Mouse (Mus musculus) liver, embryonic 12.5 days (tissue): ENCODE results near the gene Gcnt2. TPM values are rescaled to one million over a fixed set of nuclear protein-coding genes. Genes with fewer than 3 reads are reported as not detected.
A peak's percentile ranks its signal among the peaks of the same experiment; 100 is the strongest.
"Not testable (repeated sequence)": the region's sequence is repeated elsewhere in the genome, so short reads cannot be mapped to it uniquely, and the experiment has no call there.

ENCODE experiments used
- ATAC-seq: fragments of 200-750 bp; cut with Nextera tagmentation; 2 replicates; pipeline ENCODE4 v1.8.0; 2017; ENCODE audit warnings: moderate number of reproducible peaks, mild to moderate bottlenecking, moderate library complexity
- H3K27ac ChIP-seq: fragments of 300-500 bp; sonication (generic); 2 replicates; pipeline ENCODE4 v1.5.1; 2016; ENCODE audit warnings: mild to moderate bottlenecking
- H3K27me3 ChIP-seq: fragments of 300-500 bp; sonication (generic); replicated peaks from 2 replicates; pipeline ENCODE4 v1.6.1; 2016; ENCODE audit warnings: mild to moderate bottlenecking, moderate library complexity
- H3K36me3 ChIP-seq: fragments of 300-500 bp; sonication (generic); 2 replicates; pipeline ENCODE4 v1.6.1; 2016; ENCODE audit warnings: mild to moderate bottlenecking, moderate library complexity
- H3K4me1 ChIP-seq: fragments of 300-500 bp; sonication (generic); 2 replicates; pipeline ENCODE4 v1.6.1; 2016
- H3K4me2 ChIP-seq: fragments of 300-500 bp; sonication (generic); 2 replicates; pipeline ENCODE4 v1.6.1; 2016; ENCODE audit warnings: mild to moderate bottlenecking, moderate library complexity
- H3K4me3 ChIP-seq: fragments of 300-500 bp; sonication (generic); 2 replicates; pipeline ENCODE4 v1.5.1; 2016; ENCODE audit warnings: mild to moderate bottlenecking, moderate library complexity
- H3K9ac ChIP-seq: fragments of 300-500 bp; sonication (generic); 2 replicates; pipeline ENCODE4 v1.6.1; 2016; ENCODE audit warnings: mild to moderate bottlenecking, moderate library complexity
- H3K9me3 ChIP-seq: fragments of 300-500 bp; sonication (generic); replicated peaks from 2 replicates; pipeline ENCODE4 v1.6.1; 2016; ENCODE audit warnings: mild to moderate bottlenecking, moderate library complexity
- WGBS: fragments of 180-500 bp; shearing (Covaris S2); methylation state at CpG from one replicate; pipeline ENCODE4 v1.1.7; 2016; ENCODE audit not compliant: insufficient replicate concordance; 5-methylcytosine and 5-hydroxymethylcytosine counted together
- polyA plus RNA-seq: library from polyadenylated mRNA; unstranded; fragments of >200 nt; fragmentation: Nextera tagmentation; extraction: Ambion mirVana; gene quantifications from 2 replicates; pipeline ENCODE4 v1.2.1, GENCODE M21; 2016

The Gcnt2 gene
- polyA plus RNA-seq, 1 experiment from 2014 or later = 1.5 TPM

- no peak for ATAC-seq
- no peaks in the 10 kb centered on the region for H3K36me3 ChIP-seq
- H3K4me2 ChIP-seq = no peak overlapping the region
- no peaks in the 10 kb centered on the region for H3K27me3 ChIP-seq
- H3K4me3 ChIP-seq = no peak overlapping the region
- peaks cover 7% of the 10 kb centered on the region; the same call in 1 of the 2 replicates for H3K4me1 ChIP-seq
- no peak overlapping the region for H3K9ac ChIP-seq
- H3K27ac ChIP-seq = no peak overlapping the region
- 37% methylated on average over 4 of the region's 4 CpGs for WGBS
- H3K9me3 ChIP-seq = no peaks in the 10 kb centered on the region
Measured at GRCm38 (mm10) chr13:40877589-40877988, 18.0 kb downstream of the Gcnt2 start.

DNA sequence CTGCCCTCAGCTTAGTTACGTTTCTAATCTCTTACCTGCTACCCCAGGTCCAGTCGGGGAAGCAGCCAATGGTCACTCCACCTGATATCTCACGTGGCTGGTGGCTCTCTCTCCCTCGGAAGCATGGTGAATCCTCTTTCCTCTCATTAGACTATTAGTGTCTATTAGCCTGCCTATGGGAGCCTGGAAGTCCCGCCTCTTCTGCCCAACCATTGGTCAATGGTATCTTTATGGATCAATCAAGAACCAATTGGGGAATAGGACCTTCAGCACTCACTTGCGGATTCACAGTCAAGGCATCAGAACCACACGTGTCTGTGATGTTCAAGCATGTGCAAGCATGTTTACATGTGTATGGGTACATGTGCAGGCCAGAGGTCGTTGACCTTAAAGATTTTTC lies 21.0 kb downstream of the Gcnt2 start:
- Histone ChIP-seq H3K9ac (no peak overlapping the region), H3K36me3 (no peaks in the 10 kb centered on the region), H3K27ac (no peak overlapping the region), H3K4me1 (no peaks in the 10 kb centered on the region), H3K27me3 (0 out of 2 replicates have a peak, but pooled peaks cover 3% of the 10 kb centered on the region), H3K4me2 (no peak overlapping the region), H3K4me3 (no peak overlapping the region), H3K9me3 (no peaks in the 10 kb centered on the region)
- ATAC-seq = no peak
- WGBS = 56% methylated on average over 8 of the region's 8 CpGs

DNA sequence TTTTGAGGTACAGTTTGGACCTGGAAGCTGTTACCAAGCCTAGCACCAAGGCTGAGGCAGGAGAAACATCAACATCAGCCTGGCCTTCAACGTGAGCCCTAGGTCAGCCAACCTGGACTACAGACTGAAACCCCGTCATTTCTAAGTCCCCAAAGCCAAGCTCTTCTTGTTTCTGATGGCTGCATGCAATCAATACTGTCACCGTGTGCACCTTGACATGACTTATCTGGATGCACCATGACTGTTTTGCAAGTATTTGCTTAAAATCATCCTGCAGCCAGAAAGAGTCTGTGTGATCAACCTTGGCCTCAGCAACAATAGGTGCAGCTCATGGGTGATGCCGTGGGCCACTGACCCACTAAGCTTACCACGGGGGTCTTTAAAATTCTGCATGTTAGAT lies 23.1 kb downstream of the Gcnt2 start:
- 57% methylated on average over 5 of the region's 5 CpGs for WGBS
- Histone ChIP-seq H3K4me2 (no peak overlapping the region), H3K27ac (no peak overlapping the region), H3K27me3 (peaks cover 23% of the 10 kb centered on the region), H3K36me3 (no peaks in the 10 kb centered on the region), H3K4me1 (peaks cover 6% of the 10 kb centered on the region; the same call in 1 of the 2 replicates), H3K4me3 (no peak overlapping the region), H3K9ac (no peak overlapping the region), H3K9me3 (no peaks in the 10 kb centered on the region)
- ATAC-seq = no peak

DNA sequence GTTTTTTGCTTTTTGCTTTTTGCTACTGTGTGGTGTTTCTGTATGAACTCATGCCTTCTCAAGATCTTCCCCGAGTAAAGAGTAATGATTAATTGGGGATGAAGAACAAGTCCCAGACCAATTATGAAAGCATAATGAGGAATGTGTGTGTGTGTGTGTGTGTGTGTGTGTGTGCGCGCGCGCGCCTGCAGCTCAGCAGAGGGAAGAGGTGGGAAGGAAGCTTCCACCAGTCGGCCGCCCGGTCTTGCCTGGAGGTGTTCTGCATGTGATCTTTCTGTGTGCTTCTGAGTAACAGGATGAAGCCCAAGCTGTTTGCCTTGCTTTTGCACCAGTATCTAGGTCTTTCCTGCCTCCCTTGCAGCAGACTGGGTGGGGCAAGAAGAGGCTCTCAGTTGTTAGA lies 24.3 kb downstream of the Gcnt2 start:
- 79% methylated on average over 9 of the region's 9 CpGs for WGBS
- ATAC-seq = no peak

DNA sequence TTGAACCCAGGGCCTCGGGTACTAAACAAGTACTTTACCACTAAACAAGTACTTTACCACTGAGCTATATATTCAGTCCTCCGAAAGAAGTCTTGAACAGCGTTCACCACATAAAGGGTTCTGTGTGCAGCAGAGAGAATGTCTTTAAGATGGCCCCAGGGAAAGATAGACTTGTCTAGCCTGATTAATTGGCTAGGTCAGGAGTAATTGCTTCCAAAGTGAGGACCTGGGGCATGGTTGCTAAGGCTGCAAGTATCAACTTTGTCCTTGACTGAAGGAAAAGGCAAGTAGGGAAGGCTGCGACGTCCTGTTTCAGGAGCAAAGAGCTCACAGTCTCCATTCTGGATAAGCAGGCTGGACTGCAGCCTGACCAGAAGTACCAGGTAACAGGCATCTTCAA lies 25.3 kb downstream of the Gcnt2 start:
- no peaks in the 10 kb centered on the region for H3K36me3 ChIP-seq
- ATAC-seq = no peak

More for the DNA sequence above, 24.3 kb downstream of the Gcnt2 start:
- Histone ChIP-seq H3K4me2 (no peak overlapping the region), H3K27ac (no peak overlapping the region), H3K27me3 (peaks cover 29% of the 10 kb centered on the region), H3K9ac (no peak overlapping the region), H3K4me3 (no peak overlapping the region), H3K36me3 (no peaks in the 10 kb centered on the region), H3K9me3 (no peaks in the 10 kb centered on the region), H3K4me1 (peaks cover 6% of the 10 kb centered on the region; the same call in 1 of the 2 replicates)

DNA sequence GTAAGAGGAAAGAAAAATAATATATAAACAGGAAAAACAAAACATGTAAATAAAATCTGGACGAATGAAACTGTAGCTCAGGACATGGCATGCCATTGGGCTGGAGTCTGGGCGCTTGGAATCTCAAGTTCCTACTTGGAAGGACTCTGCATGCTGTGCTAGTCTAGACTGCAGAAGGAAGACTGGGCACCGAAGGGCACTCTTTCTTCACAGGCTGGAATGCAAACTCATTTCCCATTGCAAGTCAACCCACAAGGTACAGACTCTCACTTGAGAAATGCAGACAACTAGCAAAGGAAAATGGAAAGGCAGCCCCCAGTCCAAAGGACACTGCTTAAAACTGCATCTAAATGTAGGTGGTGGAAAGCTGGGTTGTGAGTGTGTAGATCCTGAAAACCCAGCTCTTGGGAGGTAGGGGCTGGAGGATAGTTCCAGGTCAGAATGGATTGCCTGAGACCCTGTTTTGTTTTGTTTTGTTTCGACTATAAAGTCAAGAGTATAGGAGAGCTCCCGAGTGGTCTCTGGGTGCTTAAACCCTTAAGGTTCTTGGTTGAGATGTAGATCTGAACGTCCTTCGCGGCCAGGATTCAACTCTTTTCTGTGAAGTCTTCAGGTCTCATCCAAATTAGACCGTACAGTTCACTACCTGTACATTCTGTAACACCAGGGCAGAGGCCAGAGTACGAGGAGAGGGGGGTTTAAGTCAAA lies 26.5 kb downstream of the Gcnt2 start:
- no peak for ATAC-seq
- H3K36me3 ChIP-seq = no peaks in the 10 kb centered on the region
- H3K4me3 ChIP-seq = peak overlapping the region; percentile 15; the same call in 1 of the 2 replicates
- H3K27ac ChIP-seq = no peak overlapping the region
- WGBS = 37% methylated on average over 10 of the region's 10 CpGs
- no peaks in the 10 kb centered on the region for H3K9me3 ChIP-seq
- peaks cover 6% of the 10 kb centered on the region; the same call in 1 of the 2 replicates for H3K4me1 ChIP-seq
- peak overlapping the region; percentile 44 for H3K4me2 ChIP-seq
- H3K9ac ChIP-seq = no peak overlapping the region
- H3K27me3 ChIP-seq = peaks cover 29% of the 10 kb centered on the region

More for the DNA sequence above, 25.3 kb downstream of the Gcnt2 start:
- Histone ChIP-seq H3K27me3 (peaks cover 29% of the 10 kb centered on the region), H3K27ac (no peak overlapping the region), H3K9ac (no peak overlapping the region), H3K9me3 (no peaks in the 10 kb centered on the region), H3K4me1 (peaks cover 6% of the 10 kb centered on the region; the same call in 1 of the 2 replicates), H3K4me2 (no peak overlapping the region), H3K4me3 (no peak overlapping the region)
- 66% methylated on average over 5 of the region's 5 CpGs for WGBS

GRCm38 (mm10) chr13:40886643-40887381 lies 27.3 kb downstream of the Gcnt2 start:
- H3K9me3 ChIP-seq = no peaks in the 10 kb centered on the region
- H3K9ac ChIP-seq = 0 out of 2 replicates have a peak overlapping the region, but pooled peaks have one; percentile 0
- H3K4me1 ChIP-seq = peaks cover 6% of the 10 kb centered on the region; the same call in 1 of the 2 replicates
- H3K27ac ChIP-seq = no peak overlapping the region
- no peak for ATAC-seq
- peak overlapping the region; percentile 44 for H3K4me2 ChIP-seq
- H3K27me3 ChIP-seq = peaks cover 29% of the 10 kb centered on the region
- H3K4me3 ChIP-seq = peak overlapping the region; percentile 15
- no peaks in the 10 kb centered on the region for H3K36me3 ChIP-seq
- WGBS = 6% methylated on average over 22 of the region's 22 CpGs

DNA sequence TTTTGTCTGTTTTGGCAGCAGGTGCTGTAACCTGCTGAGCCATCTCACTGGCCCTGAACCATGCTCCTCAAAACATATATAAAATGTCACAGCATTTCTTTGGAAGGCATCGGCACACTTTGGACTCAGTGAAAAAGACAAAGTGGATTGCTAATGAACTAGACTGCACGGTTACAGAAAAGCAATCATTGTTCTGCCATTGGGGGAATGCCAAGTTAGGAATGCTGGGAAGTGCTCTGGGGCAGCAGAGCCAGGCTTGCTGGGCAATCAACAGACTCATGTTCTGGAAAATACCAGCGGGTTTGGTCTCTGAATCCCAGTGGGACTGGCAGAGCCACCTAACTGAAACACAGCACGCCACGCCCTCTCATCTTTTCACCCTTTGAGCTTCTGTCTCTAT lies 31.0 kb downstream of the Gcnt2 start:
- peaks cover 6% of the 10 kb centered on the region; the same call in 1 of the 2 replicates for H3K4me1 ChIP-seq
- H3K4me2 ChIP-seq = no peak overlapping the region
- 80% methylated on average over 5 of the region's 5 CpGs for WGBS
- no peaks in the 10 kb centered on the region for H3K9me3 ChIP-seq
- no peak for ATAC-seq
- H3K9ac ChIP-seq = no peak overlapping the region
- no peak overlapping the region for H3K4me3 ChIP-seq
- no peaks in the 10 kb centered on the region for H3K36me3 ChIP-seq
- peaks cover 25% of the 10 kb centered on the region for H3K27me3 ChIP-seq
- no peak overlapping the region for H3K27ac ChIP-seq

DNA sequence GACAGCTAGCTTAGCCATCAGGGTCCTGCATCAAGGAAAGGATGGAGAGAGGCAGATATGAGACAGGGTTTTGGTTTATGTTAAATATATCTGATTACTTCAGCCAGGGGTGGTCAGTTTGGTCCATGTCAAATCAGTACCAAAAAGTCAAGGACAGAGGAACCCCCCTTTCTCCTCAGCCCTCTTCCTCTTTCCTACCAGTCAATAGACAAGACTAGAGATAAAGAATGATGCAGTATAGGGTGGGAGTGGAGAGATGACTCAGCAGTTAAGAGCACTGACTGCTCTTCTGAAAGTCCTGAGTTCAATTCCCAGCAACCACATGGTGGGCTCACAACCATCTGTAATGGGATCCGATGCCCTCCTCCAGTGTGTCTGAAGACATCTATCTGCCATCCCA lies 31.8 kb downstream of the Gcnt2 start:
- not testable (repeated sequence) for H3K4me2 ChIP-seq, H3K9me3 ChIP-seq, ATAC-seq, H3K36me3 ChIP-seq, H3K27ac ChIP-seq, H3K4me1 ChIP-seq, H3K4me3 ChIP-seq, H3K9ac ChIP-seq
- peaks cover 18% of the 10 kb centered on the region for H3K27me3 ChIP-seq
- 78% methylated on average over 1 of the region's 1 CpGs for WGBS

- Histone ChIP-seq H3K9me3 (no peaks in the 10 kb centered on the region), H3K27me3 (peaks cover 12% of the 10 kb centered on the region), H3K36me3 (no peaks in the 10 kb centered on the region), H3K9ac (no peak overlapping the region), H3K4me2 (no peak overlapping the region), H3K4me1 (no peaks in the 10 kb centered on the region), H3K4me3 (no peak overlapping the region), H3K27ac (no peak overlapping the region)
- ATAC-seq = no peak
- 70% methylated on average over 7 of the region's 7 CpGs for WGBS
Measured at GRCm38 (mm10) chr13:40892043-40892442, 32.5 kb downstream of the Gcnt2 start.

GRCm38 (mm10) chr13:40892547-40892946 lies 33.0 kb downstream of the Gcnt2 start:
- Histone ChIP-seq H3K36me3 (no peaks in the 10 kb centered on the region), H3K9me3 (no peaks in the 10 kb centered on the region), H3K27ac (no peak overlapping the region), H3K4me2 (no peak overlapping the region), H3K4me3 (no peak overlapping the region), H3K4me1 (no peaks in the 10 kb centered on the region), H3K27me3 (peaks cover 6% of the 10 kb centered on the region), H3K9ac (no peak overlapping the region)
- ATAC-seq = no peak
- WGBS = 63% methylated on average over 4 of the region's 4 CpGs

GRCm38 (mm10) chr13:40893573-40893972 lies 34.0 kb downstream of the Gcnt2 start:
- ATAC-seq = no peak
- Histone ChIP-seq H3K36me3 (no peaks in the 10 kb centered on the region), H3K27me3 (no peaks in the 10 kb centered on the region), H3K27ac (no peak overlapping the region), H3K9ac (no peak overlapping the region), H3K4me1 (0 out of 2 replicates have a peak, but pooled peaks cover 4% of the 10 kb centered on the region), H3K9me3 (no peaks in the 10 kb centered on the region), H3K4me2 (no peak overlapping the region), H3K4me3 (no peak overlapping the region)
- WGBS = 59% methylated on average over 3 of the region's 3 CpGs
